Mouse (Mus musculus): ENCODE measurements around the gene Ldb2. TPM values are rescaled to one million over a fixed set of nuclear protein-coding genes. Genes with fewer than 3 reads are reported as not detected.

Gene Ldb2
- polyA plus RNA-seq, 1 experiment from 2014 or later = 91.7 TPM

DNA sequence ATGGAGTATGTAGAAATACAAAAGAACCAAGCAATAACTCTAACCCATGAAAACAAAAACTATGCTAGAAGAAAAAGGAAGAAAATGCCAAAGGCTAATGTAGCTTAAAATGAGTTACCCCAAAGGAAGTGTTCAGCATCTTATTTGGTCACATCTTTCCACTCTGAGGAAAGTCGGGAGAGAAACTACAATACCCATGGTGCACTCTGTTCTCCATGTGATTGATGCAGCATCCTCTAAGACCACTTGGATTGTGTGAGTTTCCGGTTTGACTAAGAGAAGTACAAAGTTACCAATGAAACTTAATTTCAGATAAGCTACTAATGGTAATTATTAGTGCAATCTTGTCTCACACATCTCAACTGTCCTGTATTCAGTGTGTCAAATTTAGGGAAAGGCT, 172.6 kb downstream of the Ldb2 start:
- 82% methylated on average over 2 of the region's 2 CpGs for WGBS
- Histone ChIP-seq H3K9me3 (ENCODE audit: low read length) (no peaks in the 10 kb centered on the region), H3K4me3 (ENCODE audit: low read depth, low read length) (no peak overlapping the region), H3K36me3 (ENCODE audit: insufficient read depth, low read length) (no peaks in the 10 kb centered on the region), H3K9ac (replicated peaks; ENCODE audit: low read depth) (no peak overlapping the region), H3K27ac (ENCODE audit: low read length) (no peak overlapping the region), H3K4me1 (ENCODE audit: insufficient read depth, low read depth, low read length) (no peaks in the 10 kb centered on the region), H3K27me3 (replicated peaks; ENCODE audit: insufficient read depth, low read length) (no peaks in the 10 kb centered on the region), H3K4me2 (replicated peaks; ENCODE audit: low read depth, low read length) (no peak overlapping the region)
- TF ChIP-seq CTCF (IDR thresholded peaks at IDR 0.05) (no peak), EP300 (IDR thresholded peaks at IDR 0.05) (no peak)
- no peak for DNase-seq (ENCODE audit: low spot score)
- ATAC-seq = no peak

DNA sequence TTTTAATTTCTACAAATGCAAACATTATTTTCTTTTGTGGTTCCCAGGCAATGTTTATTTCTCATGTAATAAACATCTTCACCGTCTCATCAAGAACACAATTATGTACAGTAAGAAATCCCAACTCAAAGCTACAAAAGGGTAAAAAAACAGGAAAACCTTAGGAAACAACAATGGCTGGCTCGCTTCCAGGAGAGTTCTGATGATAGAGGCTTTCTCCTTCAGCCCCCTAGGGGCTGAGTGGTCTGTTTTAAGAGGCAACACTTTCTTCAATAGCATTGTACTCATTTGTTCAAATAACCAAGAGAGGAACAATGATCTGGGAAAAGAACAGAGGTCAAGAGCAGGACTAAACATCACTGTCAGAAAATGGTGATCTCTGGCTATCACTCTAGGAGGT, 173.4 kb downstream of the Ldb2 start:
- 41% methylated on average over 2 of the region's 2 CpGs for WGBS
- H3K4me1 ChIP-seq (ENCODE audit: insufficient read depth, low read depth, low read length) = no peaks in the 10 kb centered on the region
- no peak for DNase-seq (ENCODE audit: low spot score)
- no peak overlapping the region for H3K4me2 ChIP-seq (replicated peaks; ENCODE audit: low read depth, low read length)
- H3K4me3 ChIP-seq (ENCODE audit: low read depth, low read length) = no peak overlapping the region
- no peaks in the 10 kb centered on the region for H3K36me3 ChIP-seq (ENCODE audit: insufficient read depth, low read length)
- no peak for ATAC-seq
- no peak overlapping the region for H3K27ac ChIP-seq (ENCODE audit: low read length)
- no peaks in the 10 kb centered on the region for H3K27me3 ChIP-seq (replicated peaks; ENCODE audit: insufficient read depth, low read length)
- TF ChIP-seq EP300 (IDR thresholded peaks at IDR 0.05) = no peak
- TF ChIP-seq CTCF (IDR thresholded peaks at IDR 0.05) = peak; percentile 15
- no peak overlapping the region for H3K9ac ChIP-seq (replicated peaks; ENCODE audit: low read depth)
- H3K9me3 ChIP-seq (ENCODE audit: low read length) = no peaks in the 10 kb centered on the region

DNA sequence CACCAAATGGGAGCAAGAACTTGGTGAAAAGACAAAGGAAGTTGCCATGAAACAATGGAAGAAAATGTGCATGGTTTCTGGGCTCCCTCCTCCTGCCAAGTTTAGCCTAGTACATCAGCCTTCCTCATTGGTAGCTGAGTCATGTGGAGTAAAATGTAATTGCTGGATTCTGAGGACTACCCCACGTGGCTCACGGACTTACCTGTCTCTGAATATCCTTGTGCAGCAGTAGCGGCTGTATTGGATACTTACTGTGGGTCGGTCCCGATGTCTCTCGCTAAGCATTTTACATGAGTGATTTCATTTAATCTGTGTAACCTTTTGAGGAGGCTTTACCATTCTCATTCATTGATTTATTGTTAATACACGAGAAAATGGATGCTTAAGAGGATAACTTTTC, 183.8 kb downstream of the Ldb2 start:
- ATAC-seq (no peak), DNase-seq (ENCODE audit: low spot score) (no peak)
- no peaks in the 10 kb centered on the region for H3K4me1 ChIP-seq (ENCODE audit: insufficient read depth, low read depth, low read length)
- H3K27ac ChIP-seq (ENCODE audit: low read length) = no peak overlapping the region
- H3K27me3 ChIP-seq (replicated peaks; ENCODE audit: insufficient read depth, low read length) = no peaks in the 10 kb centered on the region
- no peak for TF ChIP-seq CTCF (IDR thresholded peaks at IDR 0.05)
- H3K9ac ChIP-seq (replicated peaks; ENCODE audit: low read depth) = no peak overlapping the region
- no peak overlapping the region for H3K4me2 ChIP-seq (replicated peaks; ENCODE audit: low read depth, low read length)
- no peaks in the 10 kb centered on the region for H3K36me3 ChIP-seq (ENCODE audit: insufficient read depth, low read length)
- no peaks in the 10 kb centered on the region for H3K9me3 ChIP-seq (ENCODE audit: low read length)
- H3K4me3 ChIP-seq (ENCODE audit: low read depth, low read length) = no peak overlapping the region
- WGBS = 93% methylated on average over 7 of the region's 7 CpGs

DNA sequence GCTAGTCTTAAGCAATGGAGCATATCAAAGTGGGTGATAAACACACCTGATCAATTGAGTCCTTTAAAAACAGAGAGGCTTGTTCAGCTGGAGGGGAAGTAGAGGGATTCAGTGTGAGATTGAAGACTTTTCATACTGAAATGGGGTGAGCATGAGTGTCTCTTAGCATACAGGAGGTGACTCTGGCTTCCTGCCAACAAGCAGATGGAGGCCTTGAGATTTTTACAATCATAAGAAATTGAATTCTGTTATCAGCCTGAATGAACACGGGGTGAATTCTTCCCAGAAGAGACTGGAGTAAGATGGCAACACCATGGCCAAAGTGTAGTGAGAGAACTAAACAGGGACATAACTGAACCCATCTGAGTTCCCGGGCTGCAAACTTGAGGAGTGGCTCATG, 190.6 kb downstream of the Ldb2 start:
- H3K9ac ChIP-seq (replicated peaks; ENCODE audit: low read depth) = no peak overlapping the region
- ATAC-seq = no peak
- no peaks in the 10 kb centered on the region for H3K9me3 ChIP-seq (ENCODE audit: low read length)
- no peaks in the 10 kb centered on the region for H3K27me3 ChIP-seq (replicated peaks; ENCODE audit: insufficient read depth, low read length)
- 46% methylated on average over 2 of the region's 2 CpGs for WGBS
- TF ChIP-seq EP300 (IDR thresholded peaks at IDR 0.05) (no peak), CTCF (IDR thresholded peaks at IDR 0.05) (no peak)
- no peak overlapping the region for H3K4me3 ChIP-seq (ENCODE audit: low read depth, low read length)
- no peak overlapping the region for H3K27ac ChIP-seq (ENCODE audit: low read length)
- H3K36me3 ChIP-seq (ENCODE audit: insufficient read depth, low read length) = no peaks in the 10 kb centered on the region
- no peak overlapping the region for H3K4me2 ChIP-seq (replicated peaks; ENCODE audit: low read depth, low read length)
- H3K4me1 ChIP-seq (ENCODE audit: insufficient read depth, low read depth, low read length) = no peaks in the 10 kb centered on the region
- no peak for DNase-seq (ENCODE audit: low spot score)

DNA sequence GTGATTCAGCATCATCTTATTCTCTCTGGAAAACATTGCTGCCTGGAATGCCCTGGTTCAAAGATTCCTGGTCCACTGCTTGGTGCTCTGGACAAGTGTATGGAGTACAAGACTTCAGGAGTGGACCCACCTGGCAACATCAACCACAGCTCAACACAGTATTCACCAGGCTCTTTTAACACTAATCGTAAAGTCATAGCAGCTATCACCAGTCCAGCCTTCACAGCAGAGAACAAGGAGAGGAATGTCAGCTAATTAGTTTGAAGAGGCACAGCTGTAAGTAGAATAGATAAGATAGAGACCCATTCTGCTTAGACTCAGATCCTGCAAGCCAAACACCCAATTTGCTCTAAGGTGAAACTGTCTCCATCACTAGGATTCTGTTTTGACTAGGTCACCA, 198.1 kb downstream of the Ldb2 start:
- H3K9me3 ChIP-seq (ENCODE audit: low read length) = no peaks in the 10 kb centered on the region
- no peak for TF ChIP-seq EP300 (IDR thresholded peaks at IDR 0.05)
- no peak for TF ChIP-seq CTCF (IDR thresholded peaks at IDR 0.05)

DNA sequence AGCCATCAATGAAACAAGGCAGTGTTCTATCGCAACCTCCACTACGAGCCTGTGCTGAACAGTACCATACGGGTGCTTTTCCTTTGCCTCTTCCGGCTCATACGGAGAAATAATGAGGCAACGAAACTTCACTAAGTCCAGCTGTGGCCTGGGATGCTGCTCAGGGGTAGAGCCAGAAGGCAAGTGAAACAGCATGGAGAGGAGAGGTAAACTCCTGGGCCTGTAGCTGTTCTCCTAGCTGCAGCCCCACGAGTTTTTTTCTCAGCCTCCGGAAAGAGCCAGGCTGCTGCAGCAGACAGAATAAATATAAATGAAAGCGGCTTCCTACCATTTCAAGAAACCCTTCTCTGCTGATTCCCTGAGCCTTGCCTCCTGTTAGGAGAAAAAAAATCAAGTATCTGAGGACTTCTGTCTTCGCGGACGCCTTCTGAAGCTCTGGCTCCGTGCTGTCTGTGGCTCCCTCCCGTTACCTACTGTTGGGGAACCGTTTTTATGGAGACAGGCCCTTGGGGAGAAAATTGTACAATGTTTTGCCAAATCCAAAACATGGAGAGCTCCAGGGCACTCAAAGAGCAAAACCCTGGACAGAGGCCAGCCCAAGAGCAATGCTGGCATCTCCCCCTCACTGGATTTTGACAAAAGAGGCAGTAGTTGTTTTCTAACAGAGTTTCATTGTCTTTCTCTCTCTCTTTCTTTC, 205.8 kb downstream of the Ldb2 start:
- Histone ChIP-seq H3K4me2 (replicated peaks; ENCODE audit: low read depth, low read length) (no peak overlapping the region; the same call in 1 of the 2 replicates), H3K4me3 (ENCODE audit: low read depth, low read length) (no peak overlapping the region), H3K27me3 (replicated peaks; ENCODE audit: insufficient read depth, low read length) (no peaks in the 10 kb centered on the region)

More for the DNA sequence above, 198.1 kb downstream of the Ldb2 start:
- H3K36me3 ChIP-seq (ENCODE audit: insufficient read depth, low read length) = no peaks in the 10 kb centered on the region
- H3K27me3 ChIP-seq (replicated peaks; ENCODE audit: insufficient read depth, low read length) = no peaks in the 10 kb centered on the region
- no peak overlapping the region for H3K9ac ChIP-seq (replicated peaks; ENCODE audit: low read depth)
- H3K4me2 ChIP-seq (replicated peaks; ENCODE audit: low read depth, low read length) = no peak overlapping the region
- no peak overlapping the region for H3K27ac ChIP-seq (ENCODE audit: low read length)
- ATAC-seq (no peak), DNase-seq (ENCODE audit: low spot score) (no peak)
- 54% methylated on average over 1 of the region's 1 CpGs for WGBS
- H3K4me1 ChIP-seq (ENCODE audit: insufficient read depth, low read depth, low read length) = no peaks in the 10 kb centered on the region
- H3K4me3 ChIP-seq (ENCODE audit: low read depth, low read length) = no peak overlapping the region

DNA sequence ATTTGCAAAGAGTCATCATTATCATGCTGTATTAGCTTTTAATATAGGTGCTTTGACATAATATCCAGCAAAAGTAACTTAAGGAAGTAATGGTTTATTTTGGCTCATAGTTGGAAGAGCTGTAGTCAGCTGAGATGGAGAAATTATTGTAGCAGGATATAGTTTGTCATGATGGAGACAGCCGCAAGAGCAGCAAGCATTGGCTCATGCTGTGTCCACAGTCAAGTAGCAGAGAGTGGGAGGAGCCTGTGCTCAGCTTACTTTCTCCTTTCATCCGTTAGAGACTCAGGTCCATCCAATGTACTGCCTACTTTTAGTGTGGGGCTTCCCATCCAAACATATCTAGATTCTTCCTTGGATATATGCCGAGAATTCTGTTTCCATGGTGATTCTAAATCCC, 208.7 kb downstream of the Ldb2 start:
- WGBS = 79% methylated on average over 3 of the region's 3 CpGs
- DNase-seq (ENCODE audit: low spot score) = no peak
- no peak for ATAC-seq

More for the DNA sequence above, 205.8 kb downstream of the Ldb2 start:
- Histone ChIP-seq H3K4me1 (ENCODE audit: insufficient read depth, low read depth, low read length) (no peaks in the 10 kb centered on the region), H3K36me3 (ENCODE audit: insufficient read depth, low read length) (no peaks in the 10 kb centered on the region), H3K27ac (ENCODE audit: low read length) (no peak overlapping the region), H3K9ac (replicated peaks; ENCODE audit: low read depth) (no peak overlapping the region), H3K9me3 (ENCODE audit: low read length) (no peaks in the 10 kb centered on the region)
- DNase-seq (ENCODE audit: low spot score) (peak; percentile 9), ATAC-seq (no peak)
- TF ChIP-seq EP300 (IDR thresholded peaks at IDR 0.05) (no peak), CTCF (IDR thresholded peaks at IDR 0.05) (no peak)
- WGBS = 58% methylated on average over 15 of the region's 15 CpGs

More for the DNA sequence above, 208.7 kb downstream of the Ldb2 start:
- no peak overlapping the region for H3K9ac ChIP-seq (replicated peaks; ENCODE audit: low read depth)
- no peaks in the 10 kb centered on the region for H3K9me3 ChIP-seq (ENCODE audit: low read length)
- no peak overlapping the region for H3K4me2 ChIP-seq (replicated peaks; ENCODE audit: low read depth, low read length)
- H3K27ac ChIP-seq (ENCODE audit: low read length) = no peak overlapping the region
- no peaks in the 10 kb centered on the region for H3K4me1 ChIP-seq (ENCODE audit: insufficient read depth, low read depth, low read length)
- no peak for TF ChIP-seq CTCF (IDR thresholded peaks at IDR 0.05)
- TF ChIP-seq EP300 (IDR thresholded peaks at IDR 0.05) = no peak
- no peak overlapping the region for H3K4me3 ChIP-seq (ENCODE audit: low read depth, low read length)
- no peaks in the 10 kb centered on the region for H3K27me3 ChIP-seq (replicated peaks; ENCODE audit: insufficient read depth, low read length)
- H3K36me3 ChIP-seq (ENCODE audit: insufficient read depth, low read length) = no peaks in the 10 kb centered on the region

All from lung, postnatal 0 days (tissue).